Mouse (Mus musculus): ENCODE measurements at regions not wholly inside any gene's neighbourhood (a gene's known extent, or its start where the extent isn't known, plus 50 kb on each side); places are given as distances from the start of the nearest gene placed in this dataset.

- Histone ChIP-seq H3K4me3 (ENCODE audit: low read depth, low read length) (no peak overlapping the region), H3K27ac (ENCODE audit: low read depth, low read length) (no peak overlapping the region), H3K27me3 (replicated peaks; ENCODE audit: control insufficient read depth, insufficient read depth, low read length) (no peaks in the 10 kb centered on the region), H3K9me3 (ENCODE audit: control insufficient read depth) (no peaks in the 10 kb centered on the region), H3K36me3 (ENCODE audit: control insufficient read depth, insufficient read depth) (no peaks in the 10 kb centered on the region), H3K4me2 (replicated peaks; ENCODE audit: low read depth) (no peak overlapping the region), H3K4me1 (replicated peaks; ENCODE audit: control insufficient read depth, insufficient read depth, low read length) (no peaks in the 10 kb centered on the region), H3K9ac (ENCODE audit: low read depth, low read length) (no peak overlapping the region)
- WGBS: 93% methylated on average over 1 of the region's 1 CpGs
- ATAC-seq: no peak
- TF ChIP-seq CTCF (IDR thresholded peaks at IDR 0.05; ENCODE audit: low read depth): no peak
Measured at GRCm38 (mm10) chr2:133474174-133474573, 77.8 kb upstream of the Bmp2 start.

GRCm38 (mm10) chr2:133480870-133481269, 71.1 kb upstream of the Bmp2 start:
- Histone ChIP-seq H3K27me3 (replicated peaks; ENCODE audit: control insufficient read depth, insufficient read depth, low read length) (no peaks in the 10 kb centered on the region), H3K4me3 (ENCODE audit: low read depth, low read length) (no peak overlapping the region), H3K4me2 (replicated peaks; ENCODE audit: low read depth) (0 out of 2 replicates have a peak overlapping the region, but pooled peaks have one; percentile 21), H3K27ac (ENCODE audit: low read depth, low read length) (peak overlapping the region; percentile 75), H3K9me3 (ENCODE audit: control insufficient read depth) (no peaks in the 10 kb centered on the region), H3K9ac (ENCODE audit: low read depth, low read length) (no peak overlapping the region), H3K4me1 (replicated peaks; ENCODE audit: control insufficient read depth, insufficient read depth, low read length) (0 out of 2 replicates have a peak, but pooled peaks cover 3% of the 10 kb centered on the region), H3K36me3 (ENCODE audit: control insufficient read depth, insufficient read depth) (no peaks in the 10 kb centered on the region)
- ATAC-seq: peak; percentile 98
- WGBS: 41% methylated on average over 3 of the region's 3 CpGs
- TF ChIP-seq CTCF (IDR thresholded peaks at IDR 0.05; ENCODE audit: low read depth): no peak

DNA sequence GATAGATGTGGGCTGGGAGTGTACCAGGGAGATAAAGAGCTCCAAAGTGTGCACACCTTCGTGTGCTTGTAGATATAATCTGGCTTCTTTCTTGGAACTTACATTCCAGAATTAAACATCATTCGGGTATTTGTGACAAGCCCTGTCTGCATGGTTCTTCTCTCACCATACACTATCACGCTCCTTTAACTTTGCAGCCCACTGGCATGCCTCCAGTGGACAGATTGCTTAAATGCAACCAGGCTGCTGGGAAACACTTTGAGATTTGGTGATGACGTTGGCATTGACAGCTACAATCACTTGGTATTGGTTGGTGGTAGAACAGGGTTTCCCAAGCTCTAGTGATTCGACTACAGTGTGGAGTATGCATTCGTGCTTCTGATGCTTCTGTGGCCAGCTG, 70.7 kb upstream of the Bmp2 start:
- ATAC-seq: peak; percentile 57
- Histone ChIP-seq H3K27me3 (replicated peaks; ENCODE audit: control insufficient read depth, insufficient read depth, low read length) (no peaks in the 10 kb centered on the region), H3K36me3 (ENCODE audit: control insufficient read depth, insufficient read depth) (no peaks in the 10 kb centered on the region), H3K9ac (ENCODE audit: low read depth, low read length) (no peak overlapping the region), H3K4me2 (replicated peaks; ENCODE audit: low read depth) (peak overlapping the region; percentile 21; the same call in 1 of the 2 replicates), H3K4me3 (ENCODE audit: low read depth, low read length) (no peak overlapping the region), H3K27ac (ENCODE audit: low read depth, low read length) (peak overlapping the region; percentile 75), H3K4me1 (replicated peaks; ENCODE audit: control insufficient read depth, insufficient read depth, low read length) (0 out of 2 replicates have a peak, but pooled peaks cover 3% of the 10 kb centered on the region), H3K9me3 (ENCODE audit: control insufficient read depth) (no peaks in the 10 kb centered on the region)
- WGBS: 60% methylated on average over 6 of the region's 6 CpGs
- peak; percentile 44 for TF ChIP-seq CTCF (IDR thresholded peaks at IDR 0.05; ENCODE audit: low read depth)

GRCm38 (mm10) chr2:133481785-133482184, 70.2 kb upstream of the Bmp2 start:
- Histone ChIP-seq H3K4me2 (replicated peaks; ENCODE audit: low read depth) (no peak overlapping the region), H3K4me1 (replicated peaks; ENCODE audit: control insufficient read depth, insufficient read depth, low read length) (0 out of 2 replicates have a peak, but pooled peaks cover 3% of the 10 kb centered on the region), H3K9me3 (ENCODE audit: control insufficient read depth) (no peaks in the 10 kb centered on the region), H3K4me3 (ENCODE audit: low read depth, low read length) (no peak overlapping the region), H3K27me3 (replicated peaks; ENCODE audit: control insufficient read depth, insufficient read depth, low read length) (no peaks in the 10 kb centered on the region), H3K36me3 (ENCODE audit: control insufficient read depth, insufficient read depth) (no peaks in the 10 kb centered on the region), H3K9ac (ENCODE audit: low read depth, low read length) (no peak overlapping the region), H3K27ac (ENCODE audit: low read depth, low read length) (peak overlapping the region; percentile 75; the same call in 1 of the 2 replicates)
- ATAC-seq: 0 out of 2 replicates have a peak, but pooled peaks have one; percentile 9
- TF ChIP-seq CTCF (IDR thresholded peaks at IDR 0.05; ENCODE audit: low read depth): no peak
- 69% methylated on average over 3 of the region's 3 CpGs for WGBS

GRCm38 (mm10) chr2:133495443-133495842, 56.5 kb upstream of the Bmp2 start:
- Histone ChIP-seq H3K27me3 (replicated peaks; ENCODE audit: control insufficient read depth, insufficient read depth, low read length) (no peaks in the 10 kb centered on the region), H3K27ac (ENCODE audit: low read depth, low read length) (no peak overlapping the region), H3K4me3 (ENCODE audit: low read depth, low read length) (no peak overlapping the region), H3K4me1 (replicated peaks; ENCODE audit: control insufficient read depth, insufficient read depth, low read length) (no peaks in the 10 kb centered on the region), H3K4me2 (replicated peaks; ENCODE audit: low read depth) (no peak overlapping the region), H3K9me3 (ENCODE audit: control insufficient read depth) (no peaks in the 10 kb centered on the region), H3K36me3 (ENCODE audit: control insufficient read depth, insufficient read depth) (no peaks in the 10 kb centered on the region), H3K9ac (ENCODE audit: low read depth, low read length) (no peak overlapping the region)
- WGBS: 80% methylated on average over 3 of the region's 3 CpGs
- TF ChIP-seq CTCF (IDR thresholded peaks at IDR 0.05; ENCODE audit: low read depth): no peak
- ATAC-seq: no peak

GRCm38 (mm10) chr2:133496389-133496788, 55.6 kb upstream of the Bmp2 start:
- no peaks in the 10 kb centered on the region for H3K36me3 ChIP-seq (ENCODE audit: control insufficient read depth, insufficient read depth)
- H3K27ac ChIP-seq (ENCODE audit: low read depth, low read length): no peak overlapping the region
- no peaks in the 10 kb centered on the region for H3K27me3 ChIP-seq (replicated peaks; ENCODE audit: control insufficient read depth, insufficient read depth, low read length)
- no peak for TF ChIP-seq CTCF (IDR thresholded peaks at IDR 0.05; ENCODE audit: low read depth)
- no peak for ATAC-seq
- H3K9me3 ChIP-seq (ENCODE audit: control insufficient read depth): no peaks in the 10 kb centered on the region
- no peaks in the 10 kb centered on the region for H3K4me1 ChIP-seq (replicated peaks; ENCODE audit: control insufficient read depth, insufficient read depth, low read length)
- no peak overlapping the region for H3K4me2 ChIP-seq (replicated peaks; ENCODE audit: low read depth)
- no peak overlapping the region for H3K4me3 ChIP-seq (ENCODE audit: low read depth, low read length)
- no peak overlapping the region for H3K9ac ChIP-seq (ENCODE audit: low read depth, low read length)

- H3K36me3 ChIP-seq (ENCODE audit: control insufficient read depth, insufficient read depth): no peaks in the 10 kb centered on the region
- no peak overlapping the region for H3K9ac ChIP-seq (ENCODE audit: low read depth, low read length)
- no peak overlapping the region for H3K4me2 ChIP-seq (replicated peaks; ENCODE audit: low read depth)
- WGBS: 66% methylated on average over 4 of the region's 4 CpGs
- H3K9me3 ChIP-seq (ENCODE audit: control insufficient read depth): no peaks in the 10 kb centered on the region
- no peaks in the 10 kb centered on the region for H3K27me3 ChIP-seq (replicated peaks; ENCODE audit: control insufficient read depth, insufficient read depth, low read length)
- TF ChIP-seq CTCF (IDR thresholded peaks at IDR 0.05; ENCODE audit: low read depth): no peak
- ATAC-seq: no peak
- no peaks in the 10 kb centered on the region for H3K4me1 ChIP-seq (replicated peaks; ENCODE audit: control insufficient read depth, insufficient read depth, low read length)
- H3K27ac ChIP-seq (ENCODE audit: low read depth, low read length): no peak overlapping the region
- no peak overlapping the region for H3K4me3 ChIP-seq (ENCODE audit: low read depth, low read length)
Measured at GRCm38 (mm10) chr2:133497071-133497470, 54.9 kb upstream of the Bmp2 start.

All from intestine, postnatal 0 days (tissue).